Mouse (Mus musculus) layer of hippocampus, adult 9-11 months (tissue): ENCODE results near the gene Anapc5.
A peak's percentile ranks its signal among the peaks of the same experiment; 100 is the strongest.

Source experiments
- DNase-seq: peaks from one replicate; pipeline ENCODE4 v3.0.0; 2022

The Anapc5 gene

DNA sequence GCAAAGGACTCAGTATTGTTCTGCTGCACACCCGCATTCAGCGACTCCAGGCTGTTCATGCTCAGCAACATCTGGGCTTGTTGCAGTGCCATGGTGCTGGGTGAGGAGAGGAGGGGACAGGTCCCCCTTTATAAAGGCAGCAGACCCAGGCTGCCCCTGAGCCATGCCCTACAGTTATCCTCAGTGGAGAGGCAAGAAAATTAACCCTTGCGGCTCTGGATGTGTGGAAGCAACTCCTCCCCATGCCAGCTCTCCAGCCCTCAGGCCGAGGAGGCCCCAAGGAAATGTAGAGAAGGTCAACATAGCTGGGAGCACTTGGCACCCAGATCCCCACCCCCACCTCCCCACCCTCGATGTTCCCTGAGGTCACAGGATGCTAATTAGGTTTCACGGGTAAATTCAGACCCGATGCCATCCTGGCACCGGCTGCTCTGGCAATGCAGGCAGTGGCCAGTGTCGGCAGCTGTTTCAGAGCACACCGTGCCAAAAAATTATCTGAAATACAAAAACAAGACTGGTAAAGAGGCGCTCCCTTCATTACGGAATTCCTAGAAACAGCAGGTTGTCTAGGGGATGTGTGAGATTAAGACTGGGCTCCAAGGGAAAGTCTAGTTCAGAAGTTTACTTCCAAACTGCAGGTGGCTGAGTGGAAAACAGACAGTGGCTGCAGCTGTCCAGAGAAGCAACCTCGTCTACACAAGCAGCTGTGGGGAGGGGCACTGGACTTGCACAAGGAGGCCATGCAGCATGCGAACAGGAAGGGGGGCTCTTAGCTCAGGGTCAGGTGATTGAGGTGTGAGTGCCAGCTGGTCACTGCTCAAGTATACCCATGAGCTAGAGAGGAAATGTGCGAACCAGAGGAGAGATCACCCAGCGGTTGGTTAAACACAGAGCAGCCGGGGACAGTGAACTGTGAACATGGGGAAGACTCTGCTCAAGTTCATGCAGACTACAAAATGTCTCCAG lies 21.5 kb downstream of the Anapc5 start:
- DNase-seq, result no peak

DNA sequence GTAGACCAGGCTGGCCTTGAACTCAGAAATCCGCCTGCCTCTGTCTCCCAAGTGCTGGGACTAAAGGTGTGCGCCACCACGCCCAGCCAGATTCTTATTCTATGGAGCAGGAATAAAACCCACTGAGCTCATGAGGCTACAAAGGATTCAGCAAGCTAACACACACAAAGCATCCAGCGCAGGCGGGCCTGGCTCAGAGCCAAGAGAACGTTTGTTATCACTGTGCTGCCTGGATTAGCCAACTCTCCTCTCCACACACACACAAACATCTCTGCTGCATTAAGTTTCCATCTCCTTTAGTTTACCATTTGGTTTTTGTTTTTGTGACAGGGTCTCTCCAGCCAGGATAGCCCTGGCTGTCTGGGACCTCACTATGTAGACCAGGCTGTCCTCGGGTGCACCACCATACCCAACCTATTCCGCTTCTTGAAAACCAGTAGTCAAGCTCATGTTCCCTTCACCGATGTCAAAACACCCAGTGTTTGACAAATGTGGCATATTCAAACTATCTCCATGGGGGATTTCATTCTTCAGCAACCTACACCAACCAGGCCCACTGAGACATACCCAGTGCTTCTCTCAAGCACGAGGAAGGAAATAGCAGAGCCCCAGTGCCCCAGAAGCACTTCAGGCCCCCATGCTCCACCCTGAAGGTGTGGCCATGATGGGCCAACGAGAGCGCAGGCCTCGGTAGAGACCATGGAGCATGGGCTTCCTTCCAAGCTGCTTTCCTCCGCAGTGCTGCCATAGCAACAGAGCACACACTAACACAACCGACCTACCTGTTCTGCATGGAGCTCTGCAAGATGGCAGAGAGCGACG lies 22.4 kb downstream of the Anapc5 start:
- DNase-seq, result peak; percentile 91

DNA sequence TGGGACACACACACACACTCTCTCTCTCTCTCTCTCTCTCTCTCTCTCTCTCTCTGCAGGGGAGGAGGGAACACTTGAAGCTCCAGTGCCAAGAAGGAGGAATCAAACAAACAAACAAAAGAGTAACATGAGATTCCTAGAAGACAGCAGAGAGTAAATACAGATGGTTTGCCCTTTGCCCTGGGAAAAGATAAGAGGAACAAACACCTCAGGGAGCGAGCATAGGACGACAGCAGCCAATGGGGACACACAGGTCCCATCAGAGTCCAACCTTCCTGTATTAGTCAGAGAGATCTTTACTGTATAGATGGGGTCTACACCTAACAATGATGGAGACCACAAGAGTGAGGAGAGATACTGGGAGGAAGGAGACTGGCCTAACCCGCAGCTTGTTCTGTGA lies 23.3 kb downstream of the Anapc5 start:
- DNase-seq, result no peak

DNA sequence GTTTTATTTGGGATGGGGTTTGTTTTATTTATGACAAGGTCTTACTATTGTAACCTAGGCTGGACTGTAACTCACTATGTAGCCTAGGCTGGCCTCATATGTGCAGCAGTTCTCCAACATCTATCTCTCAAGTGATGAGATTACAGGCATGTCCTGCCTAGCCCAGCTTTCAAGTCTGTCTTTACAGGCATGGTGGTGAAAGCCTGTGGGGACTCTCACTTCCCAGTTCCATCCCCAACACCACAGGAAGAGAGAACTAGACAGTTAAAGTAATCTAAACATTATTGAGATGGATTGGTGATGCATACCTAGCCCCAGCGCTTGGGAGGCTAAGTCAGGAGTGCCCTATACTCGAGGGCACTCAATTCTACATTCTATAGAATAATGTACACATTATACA lies 32.4 kb downstream of the Anapc5 start:
- DNase-seq, result no peak

DNA sequence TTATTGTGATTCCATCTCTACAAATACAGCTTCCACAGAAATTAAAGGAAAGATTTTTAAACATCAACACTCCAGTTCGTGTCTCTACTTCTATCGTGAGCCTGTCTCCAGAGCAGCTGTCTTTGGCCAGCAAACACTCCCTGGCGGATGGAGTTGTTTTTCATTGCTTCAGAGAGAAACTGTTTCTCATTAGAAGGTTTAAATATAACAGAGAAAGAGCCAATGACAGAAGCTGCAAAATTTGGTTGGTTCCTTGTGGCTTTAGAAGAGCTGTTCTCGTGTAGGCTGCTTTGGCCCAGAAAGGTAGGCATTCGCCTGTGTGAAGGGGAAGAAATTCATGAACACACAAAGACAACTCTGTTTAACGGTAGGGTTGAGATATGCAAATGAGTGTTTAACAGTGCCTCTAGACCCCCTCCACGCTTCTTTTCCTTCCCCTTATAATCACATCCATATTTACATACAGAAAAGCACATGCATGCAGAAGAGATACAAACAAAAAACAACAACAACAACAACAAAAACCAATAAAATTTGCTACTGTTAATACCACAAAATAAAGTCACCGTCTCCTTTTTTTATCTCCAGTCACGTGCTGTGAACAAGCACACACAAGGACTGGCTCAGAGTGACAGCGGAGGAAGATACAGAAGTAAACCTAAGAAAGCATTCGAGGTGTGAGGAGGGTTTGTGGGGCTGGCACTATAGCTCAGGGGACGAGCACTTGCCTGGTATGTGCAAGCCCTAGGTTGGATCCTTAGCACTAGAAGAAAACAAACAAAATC lies 34.9 kb downstream of the Anapc5 start:
- DNase-seq, result peak; percentile 68

DNA sequence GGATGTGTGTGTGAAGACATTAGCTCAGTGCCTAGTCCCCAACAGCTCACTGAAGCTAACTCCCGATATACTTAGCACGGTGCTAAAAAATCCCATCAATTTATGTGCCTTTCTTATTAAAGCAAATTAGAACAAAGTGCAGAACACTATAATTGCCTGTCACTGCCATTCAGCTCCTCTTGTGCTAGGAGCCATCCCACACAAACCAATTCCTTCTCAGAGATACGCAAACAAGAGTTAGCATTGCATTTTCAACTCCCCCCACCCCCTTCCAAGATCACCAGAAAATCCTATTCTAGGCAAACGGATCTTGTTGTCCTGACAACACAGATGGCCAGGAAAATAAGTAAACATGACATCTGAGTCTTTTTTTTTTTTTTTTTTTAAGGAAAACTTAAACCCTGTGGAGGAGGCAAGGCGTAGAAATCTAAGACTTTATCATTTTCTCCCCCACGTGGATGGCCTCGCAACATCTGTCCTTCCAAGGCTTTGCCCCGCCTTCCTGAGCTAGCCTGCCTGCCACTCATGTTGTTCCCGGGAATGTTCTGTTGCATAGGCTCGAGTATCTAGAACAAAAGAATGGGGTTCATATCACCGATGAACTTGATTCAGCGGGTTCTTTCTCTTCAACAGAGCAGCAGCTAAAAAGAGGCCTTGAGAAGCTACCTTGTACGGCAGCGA lies 37.3 kb downstream of the Anapc5 start:
- DNase-seq, result no peak

DNA sequence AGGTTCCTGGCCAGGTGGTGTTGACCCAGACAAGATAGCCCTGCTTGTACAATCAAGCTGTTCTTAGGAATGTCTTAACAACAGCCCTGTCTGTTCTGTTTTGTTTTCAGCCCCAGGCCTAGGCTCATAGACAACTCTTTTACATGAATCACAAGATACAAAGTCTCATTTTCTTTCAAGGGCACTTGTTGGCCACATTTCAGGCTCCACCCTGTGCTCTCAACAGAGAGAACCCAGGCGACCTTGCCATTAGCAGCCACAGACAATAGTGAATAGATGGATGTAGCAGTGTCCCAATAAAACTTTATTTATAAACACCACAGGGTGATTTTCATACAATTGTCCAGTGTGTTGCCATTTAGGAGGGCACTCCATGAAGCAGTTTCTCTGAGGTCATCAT lies 39.1 kb downstream of the Anapc5 start:
- no peak for DNase-seq

DNA sequence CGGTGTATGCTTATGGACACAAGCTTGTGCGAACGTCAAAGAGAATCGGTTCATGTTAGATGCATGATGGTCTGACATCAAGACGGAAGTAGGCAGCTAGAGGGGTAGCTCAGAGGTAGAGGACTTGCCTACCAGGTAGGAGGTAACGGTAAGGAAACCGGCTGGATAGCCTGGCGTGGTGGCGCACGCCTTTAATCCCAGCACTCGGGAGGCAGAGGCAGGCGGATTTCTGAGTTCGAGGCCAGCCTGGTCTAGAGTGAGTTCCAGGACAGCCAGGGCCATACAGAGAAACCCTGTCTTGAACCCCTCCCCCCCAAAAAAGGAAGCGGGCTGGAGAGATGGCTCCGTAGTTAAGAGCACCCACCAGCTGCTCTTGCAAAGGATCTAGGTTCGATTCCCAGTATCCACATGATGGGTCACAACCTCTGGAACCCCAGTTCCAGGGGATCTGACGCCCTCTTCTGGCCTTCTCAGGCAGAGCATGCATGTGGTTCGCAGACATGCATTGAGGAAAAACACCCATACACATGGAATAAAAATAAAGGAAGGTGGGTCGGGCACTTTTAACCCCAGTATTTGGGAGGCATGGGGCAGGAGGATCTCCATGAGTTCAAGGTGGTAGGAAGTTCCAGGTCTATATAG lies 40.2 kb downstream of the Anapc5 start:
- DNase-seq, result no peak

DNA sequence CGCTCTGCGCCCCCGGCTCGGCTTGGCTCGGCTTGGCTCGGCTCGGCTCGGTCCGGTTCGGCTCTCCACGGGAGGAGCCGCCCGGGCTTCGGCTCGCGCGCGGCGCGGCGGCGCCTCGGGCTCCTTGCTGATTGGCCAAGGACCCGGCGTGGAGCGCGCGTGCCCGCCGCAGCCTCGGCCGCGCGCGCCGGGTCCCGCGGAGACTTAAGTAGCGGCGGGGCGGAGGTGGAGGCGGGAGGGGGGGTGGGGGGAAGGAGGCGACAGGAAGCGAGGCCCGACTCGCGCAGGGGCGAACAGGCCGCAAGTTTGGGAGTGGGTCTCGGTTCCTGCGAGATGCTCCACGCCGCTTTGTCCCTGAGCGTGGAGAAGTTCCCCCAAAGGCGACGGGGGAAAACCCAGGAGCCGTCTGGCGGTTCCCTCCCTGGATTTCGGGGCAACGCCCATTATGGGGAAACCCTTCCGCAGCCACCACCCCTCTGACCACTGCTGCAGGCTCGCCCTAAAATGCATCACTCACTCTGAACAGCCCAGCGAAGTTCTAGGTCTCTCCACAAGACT lies 41.8 kb downstream of the Anapc5 start, which contains the start of gene Camkk2:
TSS of gene Camkk2 (minus strand) at position 133 of the 558 bp plus-strand sequence.
- peak; percentile 90 for DNase-seq

DNA sequence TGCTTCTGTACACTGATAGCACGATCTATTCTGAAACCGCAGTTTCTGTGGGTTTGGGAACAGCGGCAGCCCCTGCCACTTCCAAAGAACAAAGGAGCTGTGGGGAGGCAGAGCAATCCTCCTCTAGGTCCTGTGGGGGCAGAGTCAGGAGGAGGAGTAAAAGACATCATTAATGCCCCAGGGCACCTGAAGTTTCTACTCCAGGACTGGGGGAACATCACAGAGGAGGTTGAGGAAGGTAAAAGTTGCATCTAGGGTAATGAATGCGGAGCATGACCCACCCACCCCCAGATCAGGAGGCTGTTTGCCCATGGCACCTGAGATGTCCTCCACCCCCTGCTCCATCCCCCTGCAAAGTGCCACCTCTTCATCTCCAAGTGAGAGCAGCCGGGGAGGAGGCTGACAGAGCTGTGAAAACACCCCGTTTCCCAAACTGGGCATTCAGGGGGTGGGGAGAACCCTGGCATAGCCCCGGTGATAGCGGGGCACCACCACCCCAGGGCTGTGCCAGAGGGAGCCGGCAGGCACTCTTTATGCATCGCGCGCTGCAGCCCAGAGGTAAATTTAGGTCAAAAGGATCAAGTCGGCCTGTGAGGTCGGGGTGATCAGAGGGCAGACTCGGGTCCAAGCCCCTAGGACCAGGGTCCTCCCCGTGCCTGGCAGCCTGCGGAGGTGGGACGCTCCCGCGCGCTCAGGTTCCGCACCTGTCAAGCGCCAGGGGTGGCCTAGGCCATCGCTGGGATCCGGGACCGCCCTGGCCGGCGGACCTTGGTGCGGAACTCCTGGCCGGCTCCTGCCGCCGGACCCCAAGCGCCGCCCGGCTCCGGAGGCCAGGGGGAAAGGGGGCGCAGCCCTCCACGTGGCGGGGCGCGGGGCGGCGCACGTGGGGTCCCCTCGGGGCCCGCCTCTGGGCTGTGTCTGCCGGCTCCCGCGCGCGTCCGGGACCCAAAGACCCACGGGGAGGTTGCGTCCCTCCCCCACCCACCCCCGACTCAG lies 42.6 kb downstream of the Anapc5 start:
- DNase-seq, result no peak

DNA sequence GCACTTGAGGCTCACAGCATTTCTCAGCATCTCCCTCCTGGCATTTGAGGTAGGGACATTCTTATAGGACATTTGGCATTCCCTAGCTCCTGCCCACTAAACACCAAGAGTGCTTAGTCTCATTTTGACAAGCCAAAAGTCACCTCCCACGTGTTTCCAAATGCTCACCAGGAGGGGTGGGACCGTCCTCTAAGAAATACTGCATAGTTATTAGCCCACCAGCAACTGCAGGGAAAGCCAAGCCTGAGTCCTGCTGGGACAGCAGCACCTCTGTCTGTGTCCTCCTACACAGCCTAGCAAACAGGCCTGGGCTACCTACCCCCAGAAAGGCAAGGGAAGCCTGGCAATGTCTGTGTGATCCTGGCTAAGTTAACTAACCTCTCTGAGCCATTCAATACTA lies 43.8 kb downstream of the Anapc5 start:
- DNase-seq, result no peak

DNA sequence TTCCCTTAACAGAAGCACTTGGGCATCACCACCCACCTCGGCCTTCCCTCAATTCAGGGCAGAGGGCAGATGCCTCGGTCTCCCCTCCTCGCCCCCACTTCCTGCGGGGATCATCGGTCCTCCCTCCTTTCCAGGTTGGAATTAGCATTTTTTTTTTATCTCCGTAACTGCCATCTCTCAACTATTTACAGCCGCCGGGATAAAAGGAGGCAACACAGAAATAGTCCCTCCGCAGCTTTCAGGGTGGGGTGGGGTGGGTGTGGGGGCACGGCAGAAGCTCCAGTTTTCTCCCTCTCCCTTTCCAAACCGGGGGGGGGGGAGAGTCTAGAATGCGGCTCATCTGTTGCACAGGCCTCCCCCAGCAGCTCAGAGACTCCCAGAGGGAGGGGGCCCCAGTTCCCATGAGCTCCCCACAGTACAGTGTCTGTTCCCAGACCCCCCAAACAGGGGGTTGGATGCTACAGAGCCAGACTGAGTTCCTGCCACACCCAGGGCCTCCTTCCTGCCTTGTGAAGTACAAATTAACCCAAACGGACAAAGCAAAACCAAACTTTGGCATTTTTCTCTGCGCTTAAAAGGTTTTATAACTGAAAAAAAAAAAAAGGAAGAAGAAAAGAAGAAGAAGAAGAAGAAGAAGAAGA lies 45.4 kb downstream of the Anapc5 start:
- DNase-seq, result no peak

DNA sequence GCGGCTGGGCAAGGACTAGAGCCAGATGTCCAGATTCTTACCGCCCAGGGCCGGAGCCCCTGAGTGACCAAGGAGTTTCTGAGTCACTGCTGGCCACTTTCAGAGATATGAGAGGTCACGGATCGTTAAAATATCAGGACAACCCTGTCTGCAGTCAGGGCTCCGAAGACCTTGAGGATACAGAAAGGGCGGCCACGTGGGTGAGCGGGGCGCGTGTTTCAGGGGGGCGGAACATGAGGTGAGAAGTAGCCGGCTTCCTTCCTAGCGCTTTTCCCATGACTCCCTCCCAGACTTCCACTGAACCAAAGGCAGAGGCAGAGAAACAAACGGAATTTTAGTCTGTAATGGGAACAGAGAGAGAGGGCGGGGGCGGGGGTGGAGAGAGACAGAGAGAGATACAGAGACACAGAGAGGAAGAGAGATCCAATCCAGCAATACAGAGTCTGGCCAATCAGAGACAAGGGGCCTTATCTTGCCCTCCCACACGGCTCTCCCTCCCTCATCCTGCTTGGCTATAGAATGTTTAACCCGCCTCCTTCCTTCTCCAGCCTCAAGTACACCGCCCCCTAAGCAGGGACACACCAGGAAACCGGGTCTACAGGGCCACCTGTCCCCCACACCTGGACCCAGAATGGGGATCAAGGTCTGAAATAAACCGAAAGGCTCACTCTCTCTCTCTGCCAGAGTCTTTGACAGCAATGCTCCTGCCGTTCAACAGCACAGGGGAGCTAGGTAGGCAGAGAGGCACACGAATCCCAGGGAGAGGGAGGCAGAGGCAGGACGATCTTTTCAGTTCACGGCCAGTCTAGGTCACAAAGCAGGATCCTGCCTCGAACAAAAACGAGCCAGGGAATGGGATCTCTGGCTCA lies 46.2 kb downstream of the Anapc5 start:
- peak; percentile 49 for DNase-seq

DNA sequence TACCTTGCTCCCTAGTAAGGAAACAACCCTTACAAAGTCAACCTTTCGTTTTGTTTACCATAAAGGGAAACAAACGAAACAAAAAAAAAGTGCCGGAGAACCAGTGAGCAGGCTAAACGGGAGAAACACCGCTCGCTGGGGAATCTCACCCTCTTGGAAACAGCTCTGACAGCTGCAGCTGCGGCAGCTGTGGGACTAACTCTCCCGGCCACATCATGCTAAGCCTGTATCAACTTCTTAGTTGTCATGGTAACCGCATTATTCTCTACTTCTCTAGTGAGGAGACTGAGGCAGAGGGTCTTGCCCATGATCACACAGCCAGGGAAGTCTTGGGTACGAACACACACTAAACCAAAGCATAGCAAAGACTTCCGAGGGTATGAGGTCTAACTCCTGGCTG lies 47.4 kb downstream of the Anapc5 start:
- DNase-seq, result no peak

DNA sequence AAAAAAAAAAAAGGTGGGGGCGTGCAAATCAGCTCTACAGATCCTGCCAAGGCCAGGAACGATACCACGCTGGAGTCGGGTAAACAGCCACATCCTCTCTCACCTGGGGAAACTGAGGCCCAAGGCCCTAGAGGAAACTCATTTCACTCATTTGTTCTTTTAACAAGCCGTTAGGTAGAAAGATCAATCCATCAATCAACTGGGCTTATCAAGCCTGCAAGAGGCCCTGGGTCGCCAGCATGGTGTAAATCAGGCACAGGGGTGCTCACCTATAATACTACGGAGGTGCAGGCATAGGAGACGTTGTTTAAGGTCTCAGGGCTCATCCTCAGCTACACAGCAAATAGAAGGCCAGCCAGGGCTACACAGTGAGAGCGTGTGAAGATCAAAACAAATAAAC lies 49.7 kb downstream of the Anapc5 start:
- DNase-seq, result no peak

DNA sequence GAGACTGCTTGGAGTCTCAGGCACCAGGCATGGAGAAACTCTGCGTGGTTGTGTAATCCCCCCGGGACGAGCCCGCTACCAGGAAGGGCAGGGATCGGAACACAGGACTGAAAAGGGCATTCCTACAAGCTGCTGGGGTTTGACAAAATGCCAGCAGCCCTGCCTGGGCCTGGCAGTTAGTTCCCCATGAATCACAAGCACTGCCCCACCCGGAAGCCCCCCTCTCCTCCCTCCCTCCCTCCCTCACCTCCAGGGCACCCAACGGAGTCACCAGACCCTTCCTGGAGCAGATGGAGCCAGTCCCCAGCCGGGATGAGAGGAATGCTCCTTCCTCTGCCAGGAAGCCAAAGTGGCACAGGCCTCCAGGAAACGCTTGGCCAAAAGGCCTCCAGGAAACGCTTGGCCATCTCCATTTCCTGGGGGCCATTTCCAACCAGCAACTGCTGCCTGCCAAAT lies 50.3 kb downstream of the Anapc5 start:
- peak; percentile 73 for DNase-seq

DNA sequence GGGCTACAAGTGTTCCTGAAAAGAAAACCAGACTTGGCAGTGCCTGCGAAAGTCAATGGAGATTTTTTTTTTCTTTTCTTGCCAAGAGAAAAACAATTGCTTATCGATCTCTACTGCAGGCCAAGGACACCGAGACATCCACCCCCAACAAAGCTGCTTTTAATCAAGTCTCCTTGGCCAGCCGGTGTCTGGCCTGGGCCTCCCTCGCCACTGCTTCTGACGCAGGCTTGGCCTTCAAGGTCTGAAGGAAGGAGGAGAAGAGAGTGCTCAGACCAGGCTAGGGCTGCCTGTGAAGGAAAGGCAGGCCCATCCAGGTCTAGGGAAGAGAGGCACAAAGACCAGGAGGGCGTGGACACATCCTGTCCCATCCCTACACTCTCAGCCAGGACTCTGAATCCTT lies 50.8 kb downstream of the Anapc5 start:
- DNase-seq, result no peak

DNA sequence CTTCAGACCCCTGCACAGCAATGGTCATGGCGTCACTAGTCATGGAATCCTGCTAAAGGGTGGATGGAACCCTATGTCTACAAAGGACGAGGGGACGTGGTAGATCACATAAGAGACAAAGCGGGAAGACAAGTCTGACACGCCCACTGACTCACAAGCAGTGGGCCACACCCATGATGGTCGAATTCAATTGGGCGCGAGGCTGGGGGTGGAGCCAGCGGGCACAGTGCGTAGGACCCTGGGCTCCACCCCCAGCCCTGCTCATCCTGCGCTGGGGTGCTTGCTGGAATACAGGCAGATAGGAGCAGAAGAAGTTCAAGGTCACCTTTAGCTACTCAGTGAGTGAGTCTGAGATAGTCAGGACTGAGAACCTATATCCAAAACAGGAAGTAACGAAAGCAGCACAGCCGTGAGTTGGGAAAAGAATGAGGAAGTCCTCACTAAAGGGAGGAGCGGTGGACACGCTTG lies 52.0 kb downstream of the Anapc5 start:
- no peak for DNase-seq
